Mouse (Mus musculus) kidney, adult 8-10 months (tissue): ENCODE results near the gene Tbc1d9b.
A peak's percentile ranks its signal among the peaks of the same experiment; 100 is the strongest.
"Not testable (repeated sequence)": the region's sequence is repeated elsewhere in the genome, so short reads cannot be mapped to it uniquely, and the experiment has no call there.

Experiments
- DNase-seq, 2 experiments: peaks; one replicate each; pipeline ENCODE4 v3.0.0; 2022

Tbc1d9b gene

DNA sequence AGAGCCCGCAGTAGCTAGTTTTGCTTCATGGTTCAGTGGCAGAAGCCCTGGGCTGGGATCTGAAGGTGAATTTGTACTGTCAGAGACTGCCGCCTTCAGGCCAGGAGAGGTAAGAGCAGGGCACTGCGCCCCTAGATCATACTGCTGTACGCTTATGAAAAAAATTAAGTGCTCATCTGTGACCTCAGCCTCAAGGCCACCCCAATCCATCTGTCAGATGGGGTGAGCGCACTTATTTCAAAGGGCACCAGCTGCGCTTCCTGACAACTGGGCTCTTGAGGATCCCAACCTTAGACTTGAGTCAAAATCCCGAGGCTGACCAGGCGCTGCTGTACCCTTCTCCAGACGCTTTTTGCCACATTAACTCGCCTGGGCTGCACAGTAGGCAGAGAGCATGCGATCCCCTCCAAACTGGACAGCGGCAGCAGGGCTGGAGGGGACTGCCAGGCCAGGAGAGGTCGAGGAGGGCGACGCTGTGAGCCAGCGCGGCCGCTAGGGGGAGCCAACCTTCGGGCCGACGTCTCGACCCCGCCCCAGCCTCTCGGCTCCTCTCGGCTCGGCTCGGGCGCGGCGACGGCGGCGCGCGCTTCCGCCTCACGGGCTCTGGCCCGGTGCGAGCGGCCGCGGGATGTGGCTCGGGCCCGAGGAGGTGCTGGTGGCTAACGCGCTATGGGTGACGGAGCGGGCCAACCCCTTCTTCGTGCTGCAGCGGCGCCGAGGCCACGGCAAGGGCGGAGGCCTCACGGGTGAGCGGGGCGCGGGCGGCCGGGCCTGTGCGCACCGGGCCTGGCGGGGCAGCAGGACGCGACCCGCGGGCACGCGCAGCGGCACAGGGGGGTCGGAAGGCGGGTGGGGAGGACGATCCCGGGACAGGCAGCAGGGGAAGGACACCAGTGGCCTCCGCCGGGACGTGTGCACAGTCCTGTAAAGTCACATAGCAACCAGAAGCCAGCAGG lies at the start of gene Tbc1d9b:
Gene Tbc1d9b, plus strand, starts transcription at position 586 of the 956 bp plus-strand sequence.
- DNase-seq = peak; percentile 86 to 91

DNA sequence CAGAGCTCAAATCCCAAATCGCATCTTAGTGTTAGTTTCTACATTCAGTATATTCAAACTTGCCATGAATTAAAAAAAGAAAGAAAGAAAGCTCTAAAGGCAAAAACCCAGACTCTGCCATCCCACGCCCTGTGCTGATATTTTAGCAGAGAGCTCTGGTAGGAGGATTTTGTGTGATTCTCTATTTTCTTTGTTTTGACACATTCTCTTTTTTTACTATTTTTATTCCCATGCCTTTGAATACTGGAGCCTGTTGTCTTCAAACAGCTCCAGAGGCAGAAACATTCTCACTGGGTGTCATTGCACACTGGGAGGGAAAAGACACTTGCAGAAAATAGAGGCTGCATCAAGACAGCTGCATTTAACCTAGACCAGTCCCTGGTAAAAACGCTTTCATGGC lies 45.0 kb upstream of the Tbc1d9b start:
- DNase-seq = no peak

DNA sequence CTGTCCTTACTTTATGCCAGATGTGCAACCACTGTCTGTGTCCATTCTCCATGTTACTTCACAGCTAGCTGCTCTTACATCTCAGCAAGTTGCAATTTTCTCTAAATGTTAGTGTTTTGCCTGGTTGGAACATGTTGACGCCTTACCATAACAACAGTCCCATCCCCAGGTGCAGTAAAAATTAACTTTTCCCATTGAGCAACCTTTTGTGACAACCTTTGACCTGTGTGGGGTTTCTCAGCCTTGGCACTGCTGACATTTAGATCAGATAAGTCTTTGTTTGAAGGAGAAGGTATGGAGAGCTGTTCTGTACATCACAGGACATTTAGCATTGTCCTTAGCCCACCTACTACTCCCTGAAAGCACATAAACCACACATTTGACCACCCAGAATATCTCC lies 41.4 kb upstream of the Tbc1d9b start:
- DNase-seq = no peak

DNA sequence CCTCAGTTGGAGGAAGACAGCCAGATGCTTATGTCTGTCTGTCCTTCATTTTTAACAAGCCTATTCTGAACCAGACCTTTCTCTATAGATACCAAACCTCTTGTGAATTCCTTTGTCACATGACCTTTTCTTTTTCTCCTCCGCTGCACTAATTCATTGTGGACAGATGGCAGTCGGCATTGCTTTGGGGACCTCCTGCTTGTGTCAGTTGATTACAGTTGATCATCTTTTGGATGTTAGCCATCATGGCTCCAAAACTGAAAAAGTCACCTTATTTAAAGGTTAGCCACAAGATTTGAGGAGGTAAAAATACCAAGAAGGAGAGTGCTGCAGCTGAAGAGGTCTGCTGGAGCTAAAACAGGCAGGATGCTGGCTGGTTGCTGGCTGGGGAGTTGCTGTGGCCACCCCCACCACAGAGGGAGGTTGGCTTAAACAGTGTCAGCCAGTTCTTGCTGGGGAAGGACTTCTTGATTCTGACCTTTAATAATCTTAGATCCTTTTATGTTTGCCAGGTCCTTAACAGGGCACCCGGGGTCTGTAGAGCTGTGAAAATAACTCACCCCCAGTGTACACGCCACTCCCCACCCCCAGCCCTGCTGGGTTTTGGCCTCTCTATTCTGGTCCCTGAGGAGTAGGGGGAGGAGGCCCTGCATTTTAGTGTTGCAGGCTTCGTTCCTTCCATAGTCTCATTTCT lies 40.1 kb upstream of the Tbc1d9b start:
- DNase-seq = no peak

DNA sequence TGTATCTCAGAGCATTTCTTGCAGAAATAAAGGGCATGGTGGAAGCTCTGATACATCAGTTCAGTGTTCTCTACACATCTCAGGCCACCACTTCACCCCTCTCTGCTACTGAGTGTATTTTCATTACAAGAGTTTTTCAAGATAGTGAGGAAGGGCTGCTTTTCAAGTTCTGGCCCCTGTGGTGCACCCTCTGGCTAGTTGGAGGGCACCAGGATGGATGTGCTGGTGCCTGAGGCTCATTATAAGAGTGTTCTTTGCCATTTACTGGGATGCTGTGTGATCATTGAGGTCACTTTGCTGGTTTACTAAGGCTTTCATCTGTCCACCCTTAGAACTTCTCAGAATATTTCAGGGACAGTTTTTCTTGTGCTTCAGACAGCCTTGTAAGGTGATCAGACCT lies 39.5 kb upstream of the Tbc1d9b start:
- DNase-seq = no peak

DNA sequence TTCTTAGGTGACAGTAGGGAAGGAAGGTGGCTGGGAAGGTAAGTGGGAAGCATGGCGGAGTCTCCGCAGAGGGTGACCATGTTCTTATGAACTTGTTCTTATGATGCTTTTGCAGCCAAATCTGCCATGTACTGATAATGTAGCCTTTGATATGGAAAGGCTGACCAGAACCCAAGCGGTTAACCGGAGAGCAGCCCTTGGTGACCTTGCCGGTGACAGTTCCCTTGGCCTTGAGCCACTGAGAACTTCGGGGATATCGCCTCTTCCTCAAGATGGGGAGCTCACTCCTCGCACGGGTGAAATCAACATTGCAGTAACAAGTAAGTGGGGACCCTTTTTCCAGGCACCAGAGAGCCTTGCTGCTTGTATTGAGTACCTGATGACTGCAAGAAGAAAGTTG lies 35.5 kb upstream of the Tbc1d9b start:
- DNase-seq = no peak

DNA sequence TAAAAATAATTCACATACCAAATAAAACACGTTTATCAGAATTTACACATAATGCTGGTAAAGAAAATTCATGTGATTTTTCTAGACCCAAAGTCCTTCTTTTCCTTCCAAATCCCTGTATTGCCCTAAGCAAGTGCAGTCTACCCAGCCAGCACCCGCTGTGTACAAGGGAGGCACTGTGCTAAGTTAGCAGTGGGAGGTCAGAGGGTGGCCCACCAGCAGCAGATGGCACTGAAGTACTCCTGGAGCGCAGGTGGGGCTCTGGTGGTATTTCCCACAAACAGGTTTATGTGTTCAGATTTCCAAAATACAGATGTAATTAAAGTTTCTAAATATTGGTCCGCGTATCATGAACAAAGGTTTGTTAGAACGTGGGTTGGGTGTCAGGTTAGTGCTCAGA lies 34.1 kb upstream of the Tbc1d9b start:
- no peak for DNase-seq

DNA sequence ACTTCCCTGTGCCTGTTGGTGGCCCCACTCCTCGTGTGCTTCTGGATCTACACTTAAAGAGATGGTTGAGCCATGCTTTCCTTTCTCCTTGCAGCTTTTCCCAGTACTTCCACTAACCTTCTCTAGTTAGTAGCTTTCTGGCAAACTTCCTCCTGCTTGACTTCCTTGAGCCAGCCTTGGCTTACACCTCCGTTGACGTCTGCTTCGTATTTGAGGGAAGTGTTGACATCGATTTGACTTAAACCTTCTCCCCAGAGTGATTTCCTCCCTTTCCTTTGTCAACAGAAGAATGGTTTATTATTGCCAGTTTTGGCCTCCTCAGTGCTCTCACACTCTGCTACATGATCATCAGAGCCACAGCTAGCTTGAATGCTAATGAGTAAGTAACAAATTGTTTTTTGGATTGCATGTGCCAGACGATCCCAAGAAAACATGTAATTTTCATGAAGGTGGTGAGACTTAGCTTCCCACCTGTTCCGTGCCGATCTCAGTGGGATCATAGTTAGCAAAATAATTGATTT lies 32.2 kb upstream of the Tbc1d9b start:
- DNase-seq = no peak

DNA sequence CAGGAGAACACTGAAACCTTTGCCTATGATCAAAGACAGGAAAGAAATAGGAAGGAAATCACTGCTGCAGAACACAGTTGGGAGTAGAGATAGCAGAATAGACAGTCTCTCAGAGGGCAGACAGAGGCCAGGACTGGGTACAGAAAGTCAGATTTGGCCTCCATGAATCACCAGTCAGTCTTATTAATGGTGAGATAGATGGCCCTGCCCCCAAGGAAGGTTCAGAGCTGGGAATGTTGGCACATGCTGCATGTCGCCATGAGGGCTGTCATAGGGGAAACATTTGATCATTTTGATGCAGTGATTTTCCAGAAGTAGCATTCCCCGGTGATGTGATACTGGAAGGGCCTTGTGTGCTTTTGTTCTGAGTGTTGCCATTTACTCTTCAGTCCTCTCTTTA lies 31.5 kb upstream of the Tbc1d9b start:
- DNase-seq = peak; percentile 10 to 17

DNA sequence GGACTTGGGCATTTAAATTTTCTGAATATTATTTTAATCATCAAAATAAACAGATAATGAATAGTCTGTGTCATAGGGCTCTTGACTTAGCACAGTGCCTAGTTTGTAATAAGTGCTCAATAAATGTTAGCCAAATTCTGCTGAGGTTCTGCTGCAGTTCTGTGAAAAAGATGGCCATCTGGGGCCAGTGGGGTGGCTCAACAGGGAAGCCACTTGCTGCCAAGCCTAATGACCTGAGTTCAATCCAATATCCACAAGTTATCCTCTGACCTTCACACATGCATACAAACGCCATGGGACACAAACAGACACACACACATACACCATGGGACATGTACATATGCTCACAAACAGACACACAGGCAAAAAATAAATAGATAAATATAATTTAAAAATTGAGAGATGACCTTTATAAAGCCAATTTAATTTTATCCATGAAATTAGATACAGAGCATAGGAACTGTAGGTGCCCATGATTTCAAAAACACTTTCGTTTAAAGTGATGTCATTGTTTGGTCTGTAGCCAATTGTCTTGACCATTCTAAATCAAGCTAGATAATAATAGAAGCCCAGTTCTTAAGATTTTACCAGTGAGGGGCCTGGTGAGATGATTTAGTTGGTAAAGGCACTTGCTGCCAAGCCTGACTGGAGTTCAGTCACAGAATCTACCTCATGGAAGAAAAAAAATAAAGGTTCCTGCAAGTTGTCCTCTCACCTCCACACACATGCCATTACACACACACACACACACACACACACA lies 30.5 kb upstream of the Tbc1d9b start:
- DNase-seq = no peak

DNA sequence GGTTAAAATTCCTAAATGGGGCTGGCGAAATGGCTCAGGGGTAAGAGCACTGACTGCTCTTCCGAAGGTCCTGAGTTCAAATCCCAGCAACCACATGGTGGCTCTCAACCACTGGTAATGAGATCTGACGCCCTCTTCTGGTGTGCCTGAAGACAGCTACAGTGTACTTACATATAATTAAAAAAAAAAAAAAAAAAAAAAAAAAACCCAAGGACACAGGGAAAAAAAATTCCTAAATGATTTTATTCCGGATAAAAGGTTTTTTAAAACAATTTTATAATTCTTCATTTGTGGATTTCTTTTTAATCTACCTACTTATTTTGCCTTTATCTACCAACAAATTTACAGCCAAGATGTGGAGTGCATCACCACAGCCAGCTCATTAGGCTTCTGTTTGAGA lies 29.2 kb upstream of the Tbc1d9b start:
- DNase-seq = not testable (repeated sequence)

DNA sequence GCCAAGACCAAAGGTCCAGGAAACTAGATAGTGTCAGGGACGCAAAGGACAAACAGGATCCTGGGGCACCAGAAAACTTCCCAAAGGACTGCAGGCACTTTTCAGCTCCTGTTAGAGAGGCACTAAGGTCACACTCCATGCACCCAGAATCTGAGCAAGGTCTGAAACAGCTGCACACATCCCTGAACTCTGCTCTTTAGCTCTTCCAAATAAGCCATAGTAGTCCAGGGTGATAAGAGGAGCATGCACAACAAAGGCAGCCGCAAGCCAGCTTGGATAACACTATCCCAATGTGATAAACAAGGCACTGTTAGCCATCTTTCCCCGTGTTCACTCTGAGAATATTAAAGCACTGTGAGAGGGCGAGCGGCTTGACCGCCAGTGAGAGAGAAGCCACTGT lies 27.2 kb upstream of the Tbc1d9b start:
- DNase-seq = no peak

DNA sequence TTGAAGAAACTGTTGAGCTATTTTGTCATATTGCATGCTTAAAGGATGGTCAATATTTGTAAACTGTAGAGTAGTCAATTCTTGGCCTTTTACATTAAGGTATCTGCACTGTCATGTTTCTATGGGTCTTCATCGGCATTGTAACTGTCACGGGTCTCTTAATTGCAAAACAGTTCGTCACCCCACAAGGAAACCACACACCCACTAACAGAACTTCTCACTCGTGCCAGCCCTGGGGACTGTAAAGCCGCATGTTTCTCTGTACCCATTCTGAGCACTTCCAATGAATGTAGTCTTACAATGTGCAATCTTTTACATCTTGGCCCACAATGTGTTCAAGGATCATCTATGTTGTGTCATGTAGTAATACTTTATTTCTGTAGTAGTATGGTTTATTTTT lies 26.0 kb upstream of the Tbc1d9b start:
- no peak for DNase-seq

DNA sequence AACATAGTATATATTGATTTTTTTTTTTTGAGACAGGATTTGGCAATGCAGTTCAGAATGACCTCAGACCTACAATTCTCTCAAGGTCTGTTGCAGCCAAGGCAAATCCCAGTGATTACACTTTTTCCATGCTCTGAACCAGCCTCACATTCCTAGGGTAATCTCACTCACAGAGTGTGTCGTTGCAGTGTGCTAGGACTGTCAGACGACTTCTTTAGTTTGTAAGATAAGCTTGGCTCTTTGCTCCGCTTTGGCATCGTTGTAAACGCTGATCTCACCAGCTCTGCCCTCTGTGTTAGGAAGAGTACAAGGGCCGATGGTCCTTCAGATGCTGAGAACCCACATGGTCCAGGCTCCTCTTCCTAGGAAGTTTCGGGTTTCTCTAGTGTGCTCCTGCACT lies 25.2 kb upstream of the Tbc1d9b start:
- DNase-seq = no peak

DNA sequence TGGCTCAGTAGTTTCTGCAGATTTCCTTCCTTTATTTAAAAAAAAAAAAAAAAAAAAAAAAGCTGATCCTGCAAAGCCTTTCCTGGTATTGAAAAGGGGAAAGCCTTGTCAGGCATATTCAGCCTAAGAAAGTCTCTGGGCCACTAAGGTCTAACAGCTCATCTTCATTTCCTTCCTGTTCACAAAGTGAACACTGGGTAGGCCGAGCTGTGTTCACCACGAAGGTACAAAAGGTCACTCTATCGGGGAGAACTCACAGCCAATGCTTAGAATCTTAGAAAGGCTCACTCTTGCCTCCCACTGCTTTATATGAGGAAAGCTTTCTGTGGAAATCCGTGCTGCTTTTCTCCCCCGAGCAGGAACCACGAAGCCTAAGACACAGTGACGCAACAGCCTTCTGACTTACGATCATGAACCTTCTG lies 22.4 kb upstream of the Tbc1d9b start:
- peak; percentile 34 to 47 for DNase-seq

DNA sequence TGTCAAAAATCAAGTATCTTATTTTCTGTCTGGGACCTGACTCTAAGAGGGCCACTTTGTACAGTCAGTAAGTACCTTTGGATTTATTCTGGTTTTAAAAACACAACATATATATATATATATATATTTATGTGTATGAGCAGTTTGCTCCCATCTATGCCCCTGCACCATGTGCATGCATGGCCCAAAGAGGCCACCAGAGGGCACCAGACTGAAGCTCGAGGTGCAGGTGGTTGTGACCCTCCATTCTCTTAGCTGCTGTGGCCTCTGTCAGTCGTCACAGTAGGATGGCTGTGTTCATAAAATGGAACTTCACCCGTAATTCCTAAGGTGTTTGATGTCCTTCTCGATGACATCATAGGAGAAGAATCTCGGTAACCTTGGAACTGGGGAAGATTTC lies 16.9 kb upstream of the Tbc1d9b start:
- peak; percentile 65 to 85 for DNase-seq

DNA sequence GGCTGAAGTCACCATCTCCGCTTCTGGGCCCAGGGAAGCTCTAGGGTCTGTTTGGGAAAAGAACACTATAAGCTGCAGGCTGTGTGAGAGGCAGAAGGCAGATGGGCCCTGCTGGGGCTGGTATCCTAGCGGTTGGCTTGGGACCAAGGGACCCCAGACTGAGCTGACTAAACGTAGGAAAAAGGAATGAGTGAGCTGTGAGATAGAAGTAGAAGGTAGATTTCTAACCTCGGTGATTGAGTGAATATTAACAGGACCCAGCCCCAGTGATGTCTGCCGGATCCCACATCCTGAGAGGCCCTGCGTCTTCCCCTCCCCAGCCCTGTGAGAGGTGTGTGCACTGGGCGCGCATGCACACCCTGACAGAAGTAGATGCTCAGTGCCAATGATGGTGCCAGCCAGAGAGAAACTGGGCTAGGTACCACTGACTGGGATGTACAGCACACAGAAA lies 8.5 kb upstream of the Tbc1d9b start:
- no peak for DNase-seq

DNA sequence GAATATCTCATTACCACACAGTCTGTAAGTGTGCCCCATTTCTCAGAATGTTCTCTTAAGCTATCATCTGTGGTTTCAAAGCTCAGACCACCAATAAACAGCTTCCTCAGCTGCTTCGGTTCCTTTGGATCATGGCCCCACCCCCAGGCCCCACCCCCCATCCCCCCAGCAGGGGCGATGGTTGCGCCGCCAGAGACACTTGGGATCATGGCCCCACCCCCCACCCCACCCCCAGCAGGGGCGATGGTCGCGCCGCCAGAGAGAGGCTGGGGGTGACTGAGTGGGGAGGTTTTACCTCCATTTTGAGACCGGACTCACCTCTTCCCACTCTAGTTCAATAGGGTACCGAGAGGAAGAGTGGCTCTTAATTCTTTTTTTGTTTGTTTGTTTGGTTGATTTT lies 3.4 kb upstream of the Tbc1d9b start:
- DNase-seq = no peak

DNA sequence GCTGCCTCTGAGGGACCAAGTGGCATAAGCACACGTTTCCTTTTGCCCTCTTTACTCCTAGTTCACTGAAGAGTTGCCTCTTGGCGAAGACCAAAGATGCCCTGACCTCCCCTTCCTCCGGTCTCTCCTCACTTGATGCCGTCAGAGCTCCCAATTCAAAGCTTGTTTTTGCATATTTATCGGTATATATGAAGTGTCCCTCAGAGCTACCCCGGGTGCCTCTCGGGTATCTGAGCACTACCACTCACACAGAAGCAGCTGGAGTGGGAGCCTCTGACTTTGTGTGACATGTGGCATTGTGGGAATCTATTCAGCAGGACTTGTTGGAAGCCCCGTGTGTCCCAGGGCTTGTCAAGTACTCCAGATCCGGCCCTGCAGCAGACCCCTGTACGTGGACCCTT lies 605 bp downstream of the Tbc1d9b start:
- peak in 1 of 2 experiments; percentile 12 for DNase-seq

DNA sequence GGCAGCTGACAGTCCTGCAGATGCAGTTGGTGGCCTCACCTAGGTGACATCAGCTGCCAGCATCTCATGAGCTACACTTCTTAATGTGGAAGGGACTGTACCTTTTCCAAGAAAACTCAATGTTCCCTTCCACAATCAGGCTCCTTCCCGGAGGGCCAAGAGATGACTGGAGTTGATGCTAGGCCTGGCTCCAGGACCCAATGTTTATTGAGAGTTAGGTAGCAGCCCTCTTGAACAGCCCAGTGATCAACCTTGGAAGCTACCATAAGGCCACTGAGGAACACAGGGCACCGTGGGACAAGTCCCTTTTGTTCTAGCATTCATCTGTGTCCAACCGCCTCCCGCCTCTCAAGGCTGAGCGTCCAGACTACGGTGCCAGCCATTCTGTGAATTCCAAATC lies 1.1 kb downstream of the Tbc1d9b start:
- DNase-seq = no peak

DNA sequence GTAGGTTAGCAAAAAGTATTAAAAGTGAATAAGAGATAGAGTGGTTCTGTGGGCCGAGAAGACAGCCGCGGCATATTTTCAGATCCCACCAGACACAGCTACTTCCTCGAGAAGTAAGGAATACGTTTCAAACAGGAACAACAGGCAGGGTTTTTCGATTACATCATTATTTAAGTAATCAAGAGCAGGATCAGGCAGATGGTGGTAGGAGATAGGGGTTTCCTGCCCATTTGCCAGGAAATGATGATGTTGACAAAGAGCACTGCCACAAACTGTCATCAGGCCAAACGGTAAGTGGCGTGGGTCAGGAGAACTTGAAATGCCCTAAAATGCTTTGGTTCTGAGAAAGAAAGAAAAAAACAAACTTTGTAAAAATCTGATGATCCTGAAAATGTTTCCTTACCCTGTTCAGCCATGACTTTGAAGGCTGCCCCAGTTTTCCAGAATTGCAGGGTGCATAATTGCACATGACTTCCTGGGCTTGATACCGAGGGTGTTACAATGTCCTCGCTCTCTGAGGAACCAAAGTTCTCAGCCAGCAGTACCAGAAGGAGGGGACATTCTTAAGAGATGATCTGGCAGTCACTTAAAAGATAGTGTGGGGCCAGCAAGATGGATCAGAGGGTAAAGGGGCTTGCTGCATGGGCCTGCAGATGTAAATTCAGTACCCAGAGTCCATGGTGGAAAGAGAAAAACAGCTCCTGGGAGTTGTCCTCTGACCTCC lies 3.1 kb downstream of the Tbc1d9b start:
- DNase-seq = no peak

DNA sequence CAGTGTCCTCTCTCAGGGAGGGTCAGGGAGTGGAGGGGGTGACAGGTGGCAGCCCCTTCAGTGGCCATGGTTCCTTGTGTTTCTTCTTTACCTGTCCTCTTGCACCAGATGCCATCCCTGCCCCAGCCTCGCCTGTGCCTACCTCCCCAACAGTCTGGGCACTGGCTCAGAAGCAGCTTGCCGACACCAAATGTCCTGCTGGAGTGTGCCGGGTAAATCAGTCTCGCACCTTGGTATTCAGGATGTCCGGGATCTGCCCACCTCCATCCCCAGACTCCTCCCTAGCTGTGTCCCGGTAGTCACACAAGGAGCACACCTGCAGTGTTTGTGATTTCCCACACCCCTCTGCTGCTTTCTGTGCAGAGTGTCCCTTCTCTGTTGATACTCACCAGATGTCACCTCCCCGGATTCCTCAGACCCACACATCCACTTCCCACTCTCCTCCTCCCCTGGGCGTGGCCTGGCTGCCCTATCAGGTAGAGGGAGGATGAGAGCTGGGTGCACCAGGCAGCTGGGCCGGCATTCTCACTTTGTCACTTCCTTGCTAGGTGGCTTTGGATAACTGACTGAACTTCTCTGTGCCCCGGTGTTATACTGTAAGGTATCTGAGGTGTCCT lies 7.1 kb downstream of the Tbc1d9b start:
- DNase-seq = peak in 1 of 2 experiments; percentile 37
